Mouse (Mus musculus) intestine, embryonic 14.5 days (tissue): ENCODE measurements around the gene Gm20379. TPM values are rescaled to one million over a fixed set of nuclear protein-coding genes. Genes with fewer than 3 reads are reported as not detected.

Experiments
- ATAC-seq: fragments of 200-750 bp; cut with Nextera tagmentation; replicated peaks from 2 replicates; pipeline ENCODE4 v1.8.0; 2017; ENCODE audit warnings: low read depth, moderate number of reproducible peaks, moderate TSS enrichment, moderate library complexity; ENCODE audit not compliant: low FRiP score, low TSS enrichment
- DNase-seq: peaks from one replicate; pipeline ENCODE4 v3.0.0-alpha.2; 2018; ENCODE audit warnings: low spot score
- H3K27ac ChIP-seq: fragments of 300-500 bp; sonication (generic); 2 replicates; pipeline ENCODE4 v1.5.1; 2014; ENCODE audit warnings: low read depth, mild to moderate bottlenecking, control low read depth
- H3K27me3 ChIP-seq: fragments of 300-500 bp; sonication (generic); replicated peaks from 2 replicates; pipeline ENCODE4 v1.6.1; 2014; ENCODE audit warnings: low read length, control low read depth; ENCODE audit not compliant: control insufficient read depth, insufficient read depth
- H3K36me3 ChIP-seq: fragments of 300-500 bp; sonication (generic); 2 replicates; pipeline ENCODE4 v1.6.1; 2014; ENCODE audit warnings: low read length, control low read depth; ENCODE audit not compliant: control insufficient read depth, insufficient read depth
- H3K4me1 ChIP-seq: fragments of 300-500 bp; sonication (generic); replicated peaks from 2 replicates; pipeline ENCODE4 v1.6.1; 2014; ENCODE audit warnings: low read length, control low read depth, mixed read lengths; ENCODE audit not compliant: control insufficient read depth, insufficient read depth
- H3K4me2 ChIP-seq: fragments of 300-500 bp; sonication (generic); 2 replicates; pipeline ENCODE4 v1.6.1; 2014; ENCODE audit warnings: low read length
- H3K4me3 ChIP-seq: fragments of 300-500 bp; sonication (generic); 2 replicates; pipeline ENCODE4 v1.5.1; 2014; ENCODE audit warnings: low read depth, low read length, control low read depth, mixed read lengths
- H3K9ac ChIP-seq: fragments of 300-500 bp; sonication (generic); 2 replicates; pipeline ENCODE4 v1.6.1; 2014; ENCODE audit warnings: mild to moderate bottlenecking, low read length
- H3K9me3 ChIP-seq: fragments of 300-500 bp; sonication (generic); 2 replicates; pipeline ENCODE4 v1.6.1; 2016; ENCODE audit warnings: low read length, control low read depth; ENCODE audit not compliant: control insufficient read depth
- WGBS: fragments of 180-500 bp; shearing (Covaris S2); extraction: QIAGEN DNeasy Blood & Tissue Kit; methylation state at CpG from one replicate; pipeline ENCODE4 v1.1.7; 2014; 5-methylcytosine and 5-hydroxymethylcytosine counted together
- polyA plus RNA-seq: library from polyadenylated mRNA; unstranded; fragments of >200 nt; fragmentation: Nextera tagmentation; extraction: Ambion mirVana; gene quantifications from 2 replicates; pipeline ENCODE4 v1.2.1, GENCODE M21; 2014

Gm20379 gene
- polyA plus RNA-seq = 1.1 TPM in 2 replicates

DNA sequence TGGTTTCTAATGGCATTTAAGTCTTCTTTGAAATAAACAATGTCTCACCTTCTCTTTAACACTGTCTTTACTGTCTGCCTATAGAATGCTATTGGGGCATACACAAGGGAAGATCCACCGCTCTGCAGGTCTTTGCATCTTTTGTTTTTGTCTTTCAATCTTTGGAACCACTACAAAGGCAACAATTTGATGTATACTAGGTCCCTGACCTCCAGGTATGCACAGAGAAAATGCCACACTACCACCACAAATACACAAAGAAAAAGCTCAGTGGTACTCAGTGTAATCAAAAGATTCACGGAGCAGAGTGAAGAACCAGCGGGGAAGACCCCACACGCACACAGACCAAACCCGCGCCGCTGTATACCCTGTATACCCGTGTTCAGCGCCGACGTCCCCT, at the start of gene Gm20379:
Gene Gm20379, plus strand, starts transcription at position 301 of the 400 bp plus-strand sequence.
- no peak within 1 kb of the TSS for H3K27ac ChIP-seq
- no peak within 1 kb of the TSS for H3K4me3 ChIP-seq
- DNase-seq (no peak), ATAC-seq (no peak)
- no peaks in the 10 kb centered on the region for H3K4me1 ChIP-seq
- H3K9me3 ChIP-seq = no peaks in the 10 kb centered on the region
- peaks cover 20% of the 10 kb centered on the region for H3K36me3 ChIP-seq
- H3K9ac ChIP-seq = no peak within 1 kb of the TSS
- 96% methylated on average over 11 of the region's 11 CpGs for WGBS
- no peaks in the 10 kb centered on the region for H3K27me3 ChIP-seq
- no peak within 1 kb of the TSS for H3K4me2 ChIP-seq

DNA sequence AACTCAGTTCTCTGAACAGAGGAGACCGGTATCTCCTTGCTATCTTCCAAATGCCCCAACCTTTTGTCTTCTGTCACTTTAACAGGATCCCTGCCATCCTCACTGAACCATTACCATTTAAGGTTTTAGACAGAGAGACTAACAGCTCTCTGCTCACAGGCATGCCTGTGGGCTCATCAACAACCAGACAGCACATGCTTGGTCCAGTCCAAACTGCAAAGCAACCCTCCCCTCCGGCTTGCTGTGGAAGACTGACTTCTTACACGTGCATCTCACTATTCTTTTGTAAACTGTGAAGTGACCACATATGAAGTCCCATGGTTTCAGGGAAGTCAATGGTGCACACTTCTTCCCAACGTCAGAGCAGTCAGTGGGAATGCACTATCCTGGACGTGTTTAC, 44.5 kb upstream of the Gm20379 start:
- Histone ChIP-seq H3K4me3 (no peak overlapping the region), H3K9ac (no peak overlapping the region), H3K36me3 (peaks cover 11% of the 10 kb centered on the region; the same call in 1 of the 2 replicates), H3K9me3 (no peaks in the 10 kb centered on the region), H3K4me2 (no peak overlapping the region), H3K27ac (no peak overlapping the region), H3K4me1 (no peaks in the 10 kb centered on the region), H3K27me3 (no peaks in the 10 kb centered on the region)
- ATAC-seq = no peak
- DNase-seq = no peak
- 81% methylated on average over 5 of the region's 5 CpGs for WGBS

DNA sequence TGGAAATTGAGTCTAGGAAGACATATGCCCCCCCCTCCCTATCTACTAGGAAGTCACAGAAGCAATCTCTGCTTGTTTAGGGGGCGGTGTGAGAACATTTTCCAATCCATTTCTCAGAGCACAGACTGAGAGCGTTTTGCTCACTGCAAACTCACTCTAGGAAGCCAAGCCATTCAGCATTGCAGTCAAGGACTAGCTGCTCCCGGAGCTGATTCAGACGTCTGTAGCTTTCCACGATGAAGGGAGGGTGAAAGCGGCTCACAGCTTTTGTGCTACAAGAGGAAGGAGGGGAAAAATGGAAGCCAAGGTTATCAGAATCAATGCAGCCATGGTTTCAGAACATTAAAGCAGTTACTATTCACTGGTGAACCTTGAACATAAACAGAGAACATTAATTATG, 42.2 kb upstream of the Gm20379 start:
- DNase-seq = no peak

DNA sequence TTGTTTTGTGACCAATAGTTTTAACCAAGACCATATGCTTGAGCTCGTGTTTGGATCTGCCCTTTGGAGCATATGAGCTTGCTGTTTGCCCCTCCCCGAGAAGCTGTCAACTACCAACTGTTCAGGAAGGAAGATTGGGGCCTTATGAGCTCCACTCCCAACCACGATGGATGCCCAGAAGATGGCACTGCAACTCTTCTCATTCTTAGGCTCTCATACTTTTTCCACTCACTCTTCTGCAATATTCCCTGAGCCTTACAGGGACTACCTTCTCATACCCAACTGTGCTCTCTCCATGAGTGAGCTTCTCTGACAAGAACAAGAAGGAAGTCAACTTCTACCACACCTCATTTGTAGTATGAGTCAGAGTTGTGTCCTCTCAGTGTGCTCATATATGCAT, 38.7 kb upstream of the Gm20379 start:
- DNase-seq (no peak), ATAC-seq (no peak)
- H3K27me3 ChIP-seq = no peaks in the 10 kb centered on the region

More for the DNA sequence above, 42.2 kb upstream of the Gm20379 start:
- WGBS = 89% methylated on average over 6 of the region's 6 CpGs
- Histone ChIP-seq H3K9me3 (no peaks in the 10 kb centered on the region), H3K9ac (no peak overlapping the region), H3K4me2 (no peak overlapping the region), H3K4me3 (no peak overlapping the region), H3K36me3 (peaks cover 6% of the 10 kb centered on the region; the same call in 1 of the 2 replicates), H3K4me1 (no peaks in the 10 kb centered on the region), H3K27me3 (no peaks in the 10 kb centered on the region), H3K27ac (no peak overlapping the region)
- no peak for ATAC-seq

DNA sequence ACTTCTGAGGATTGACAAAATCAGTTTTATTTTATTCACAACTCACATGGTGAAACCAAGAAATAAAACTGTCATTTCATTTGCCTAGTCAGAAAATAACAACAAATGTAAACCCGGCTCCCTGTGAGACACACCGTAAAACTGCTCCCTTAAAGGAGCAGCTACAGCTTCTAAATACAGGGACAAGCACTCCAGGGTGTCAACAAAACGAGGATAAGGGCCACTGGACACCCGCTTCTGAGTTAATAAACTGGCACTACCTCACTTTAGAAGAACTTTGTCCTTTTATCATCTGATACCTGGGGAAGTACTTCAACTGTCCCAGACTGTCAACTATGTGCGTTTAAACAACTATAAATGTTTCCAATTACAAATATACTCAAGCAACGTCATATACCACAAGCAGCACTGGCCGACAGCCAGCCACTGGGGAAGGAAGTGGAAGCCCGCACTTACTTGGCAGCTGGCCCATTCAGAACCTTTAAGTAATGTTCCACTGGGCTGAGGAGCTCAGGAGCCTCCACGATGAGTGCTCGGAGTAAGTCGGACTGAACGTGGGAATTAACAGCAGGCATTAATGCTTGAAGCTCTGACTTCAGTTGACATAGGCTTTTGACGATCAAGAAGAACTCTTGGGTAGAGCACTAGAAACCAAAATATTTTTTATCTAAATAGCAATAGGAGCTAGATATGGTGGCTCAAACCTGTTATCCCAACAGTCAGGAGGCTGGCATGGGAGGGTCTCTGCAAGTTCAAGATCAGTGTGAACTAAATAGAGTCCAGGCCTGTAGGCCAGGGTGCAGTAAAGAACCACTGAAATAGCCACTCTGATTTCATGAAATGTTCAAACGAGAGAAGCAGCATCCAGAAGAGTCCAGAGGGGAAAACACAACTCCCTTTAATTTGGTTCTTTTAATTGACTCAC, 31.2 kb upstream of the Gm20379 start:
- ATAC-seq = no peak

More for the DNA sequence above, 38.7 kb upstream of the Gm20379 start:
- 89% methylated on average over 3 of the region's 3 CpGs for WGBS
- Histone ChIP-seq H3K9me3 (no peaks in the 10 kb centered on the region), H3K4me2 (no peak overlapping the region), H3K27ac (no peak overlapping the region), H3K4me1 (no peaks in the 10 kb centered on the region), H3K4me3 (no peak overlapping the region), H3K36me3 (no peaks in the 10 kb centered on the region; the same call in 1 of the 2 replicates), H3K9ac (no peak overlapping the region)

DNA sequence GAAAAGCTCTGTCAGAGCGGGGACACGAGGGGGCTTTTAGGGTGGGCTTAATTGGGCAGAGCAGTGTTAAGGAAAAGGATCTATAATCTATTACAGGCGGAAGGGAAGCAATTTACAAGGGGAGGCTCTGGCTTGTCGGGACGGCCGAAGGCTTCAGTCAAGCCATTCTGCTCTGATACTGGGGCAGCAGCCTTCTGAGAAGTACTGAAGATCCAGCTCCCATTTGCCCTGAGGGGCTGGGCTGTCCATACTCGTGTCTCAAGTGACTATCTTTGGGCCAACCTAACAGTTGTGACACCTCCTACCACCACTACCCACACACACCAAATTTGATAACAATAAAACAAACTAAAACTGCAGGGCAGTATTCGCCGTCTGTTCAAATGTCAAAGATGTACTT, 30.5 kb upstream of the Gm20379 start:
- H3K9ac ChIP-seq = no peak overlapping the region
- no peak overlapping the region for H3K4me2 ChIP-seq
- H3K27ac ChIP-seq = no peak overlapping the region
- H3K36me3 ChIP-seq = 0 out of 2 replicates have a peak, but pooled peaks cover 4% of the 10 kb centered on the region
- DNase-seq (no peak), ATAC-seq (no peak)
- H3K4me1 ChIP-seq = peaks cover 5% of the 10 kb centered on the region
- no peaks in the 10 kb centered on the region for H3K27me3 ChIP-seq
- WGBS = 90% methylated on average over 9 of the region's 9 CpGs
- no peaks in the 10 kb centered on the region for H3K9me3 ChIP-seq
- H3K4me3 ChIP-seq = no peak overlapping the region

More for the DNA sequence above, 31.2 kb upstream of the Gm20379 start:
- no peak overlapping the region for H3K4me3 ChIP-seq
- H3K27me3 ChIP-seq = no peaks in the 10 kb centered on the region
- H3K4me2 ChIP-seq = no peak overlapping the region
- no peaks in the 10 kb centered on the region for H3K9me3 ChIP-seq
- 0 out of 2 replicates have a peak, but pooled peaks cover 4% of the 10 kb centered on the region for H3K36me3 ChIP-seq
- peaks cover 5% of the 10 kb centered on the region for H3K4me1 ChIP-seq
- DNase-seq = peak; percentile 55
- no peak overlapping the region for H3K27ac ChIP-seq
- no peak overlapping the region for H3K9ac ChIP-seq
- WGBS = 58% methylated on average over 14 of the region's 14 CpGs

DNA sequence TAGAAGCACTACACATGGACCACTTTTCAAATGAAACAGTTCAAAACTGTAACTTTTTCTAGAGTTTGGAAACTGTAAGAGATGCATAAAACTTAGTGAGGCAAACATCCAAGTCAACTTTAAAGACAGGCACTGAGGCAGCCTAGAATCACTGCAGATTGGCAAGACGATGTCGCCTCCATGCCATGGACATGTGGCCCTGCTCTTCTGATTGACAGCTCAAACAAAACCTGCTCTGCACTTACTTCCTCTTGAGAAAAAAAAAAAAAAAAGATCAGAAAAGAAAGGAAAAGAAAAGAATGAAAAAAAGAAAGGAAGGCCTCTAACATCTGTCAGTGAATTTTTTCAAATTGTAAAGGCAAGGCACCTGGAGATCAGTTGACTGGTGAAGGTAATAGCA, 28.8 kb upstream of the Gm20379 start:
- no peak for DNase-seq
- Histone ChIP-seq H3K4me2 (no peak overlapping the region), H3K27me3 (no peaks in the 10 kb centered on the region), H3K9ac (no peak overlapping the region), H3K36me3 (0 out of 2 replicates have a peak, but pooled peaks cover 4% of the 10 kb centered on the region), H3K4me1 (peaks cover 5% of the 10 kb centered on the region), H3K9me3 (no peaks in the 10 kb centered on the region), H3K27ac (no peak overlapping the region), H3K4me3 (no peak overlapping the region)
- no peak for ATAC-seq
- 92% methylated on average over 2 of the region's 2 CpGs for WGBS

DNA sequence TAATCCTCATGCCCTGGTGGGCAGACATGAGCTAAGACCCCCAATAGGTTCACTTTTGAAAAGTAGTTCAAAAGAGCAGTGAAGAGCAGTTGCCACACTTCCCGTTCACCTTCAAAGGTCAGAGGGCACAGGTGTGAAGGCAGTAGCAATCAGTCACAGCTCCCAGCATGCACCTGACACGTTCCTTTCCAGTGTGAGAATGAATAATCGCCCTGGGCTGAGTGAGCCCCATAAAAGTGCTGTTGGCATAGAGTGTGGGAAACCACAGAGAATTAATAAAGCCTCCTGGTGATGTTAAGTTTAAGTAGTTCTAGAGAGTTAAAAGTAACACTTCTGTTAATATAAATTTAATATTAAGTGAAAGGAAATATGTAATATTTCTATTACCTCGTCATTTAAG, 14.2 kb upstream of the Gm20379 start:
- Histone ChIP-seq H3K27me3 (no peaks in the 10 kb centered on the region), H3K4me3 (no peak overlapping the region), H3K27ac (no peak overlapping the region), H3K4me2 (no peak overlapping the region), H3K4me1 (no peaks in the 10 kb centered on the region), H3K9ac (no peak overlapping the region), H3K36me3 (peaks cover 9% of the 10 kb centered on the region; the same call in 1 of the 2 replicates), H3K9me3 (no peaks in the 10 kb centered on the region)
- whole genome bisulfite sequencing = 60% methylated on average over 4 of the region's 4 CpGs
- DNase-seq = no peak
- ATAC-seq = no peak
